In the genomic region with DNA sequence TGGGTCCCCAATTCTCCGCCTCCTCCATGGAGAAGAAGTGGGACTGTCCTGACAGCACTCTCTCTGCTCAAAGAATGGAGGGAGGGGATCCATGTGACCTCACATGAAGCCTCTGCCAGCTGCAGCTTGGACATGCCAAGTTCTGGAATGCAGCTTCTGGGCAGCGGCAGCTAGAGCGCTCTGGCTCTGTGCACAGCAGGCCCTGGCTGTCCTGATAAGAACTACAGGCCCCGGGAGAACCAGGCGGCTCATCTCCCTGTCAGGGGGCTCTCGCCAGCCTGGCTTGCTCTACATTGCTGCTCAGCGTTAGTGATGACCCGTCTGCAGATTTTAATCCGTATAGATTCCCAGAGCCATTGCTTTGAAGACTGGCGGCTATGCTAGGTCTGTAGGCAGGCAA, we compare ENCODE assay signal across 7 mouse cellular contexts. TPM values are rescaled to one million over a fixed set of nuclear protein-coding genes. Genes with fewer than 3 reads are reported as not detected.
DNase-seq lines count a peak whose midpoint lies in the region; ATAC-seq and TF ChIP-seq lines count a peak whose summit lies in the region.

No protein-coding gene starts in this region.

- peaks cover 18% of the 10 kb centered on the region; the same call in 1 of the 2 replicates for H3K27me3 ChIP-seq in forebrain, embryonic 12.5 days
- peaks cover 35% of the 10 kb centered on the region for H3K27me3 ChIP-seq in heart, embryonic 14.5 days (ENCODE audit: control insufficient read depth, insufficient read depth, low read length)
- peaks cover 85% of the 10 kb centered on the region for H3K27me3 ChIP-seq in midbrain, embryonic 12.5 days

- 14% methylated on average over 10 of the region's 10 CpGs for WGBS in forebrain, embryonic 12.5 days
- WGBS in heart, embryonic 14.5 days: 12% methylated on average over 10 of the region's 10 CpGs
- WGBS in midbrain, embryonic 12.5 days: 18% methylated on average over 10 of the region's 10 CpGs

- H3K27ac ChIP-seq in left cerebral cortex, adult 2 months: no peak overlapping the region
- peak overlapping the region; percentile 97 for H3K27ac ChIP-seq in forebrain, embryonic 12.5 days
- no peak overlapping the region for H3K27ac ChIP-seq in heart, embryonic 14.5 days (replicated peaks in 1 of 2; ENCODE audit: control insufficient read depth in 1 of 2, insufficient read depth in 1 of 2, low read depth in 2 of 2, low read length in 2 of 2)
- H3K27ac ChIP-seq in midbrain, embryonic 12.5 days (replicated peaks): peak overlapping the region; percentile 71

- H3K9ac ChIP-seq in forebrain, embryonic 12.5 days: peak overlapping the region; percentile 50
- no peak overlapping the region for H3K9ac ChIP-seq in heart, embryonic 14.5 days (ENCODE audit: low read length)
- no peak overlapping the region for H3K9ac ChIP-seq in midbrain, embryonic 12.5 days (replicated peaks)

- H3K4me2 ChIP-seq in forebrain, embryonic 12.5 days: peak overlapping the region; percentile 42
- H3K4me2 ChIP-seq in heart, embryonic 14.5 days (ENCODE audit: low read length): peak overlapping the region; percentile 36
- peak overlapping the region; percentile 40 for H3K4me2 ChIP-seq in midbrain, embryonic 12.5 days (replicated peaks)

- TF ChIP-seq CTCF in left cerebral cortex, adult 2 months (IDR thresholded peaks at IDR 0.05): peak; percentile 1

- H3K36me3 ChIP-seq in forebrain, embryonic 12.5 days (replicated peaks): no peaks in the 10 kb centered on the region
- no peaks in the 10 kb centered on the region for H3K36me3 ChIP-seq in heart, embryonic 14.5 days (ENCODE audit: control insufficient read depth, insufficient read depth, low read length)
- no peaks in the 10 kb centered on the region for H3K36me3 ChIP-seq in midbrain, embryonic 12.5 days

- intact Hi-C loops in left cerebral cortex, adult 2 months (cut with DNase I): no loop called here
- intact Hi-C loops in left cerebral cortex, postnatal 14 days (cut with DNase I): no loop called here

- H3K4me3 ChIP-seq in left cerebral cortex, adult 2 months: no peak overlapping the region
- H3K4me3 ChIP-seq in forebrain, embryonic 12.5 days (replicated peaks): peak overlapping the region; percentile 11; the same call in 1 of the 2 replicates
- no peak overlapping the region for H3K4me3 ChIP-seq in heart, embryonic 14.5 days (ENCODE audit: control insufficient read depth in 1 of 2, insufficient read depth in 1 of 2, low read depth in 1 of 2, low read length in 2 of 2)
- H3K4me3 ChIP-seq in midbrain, embryonic 12.5 days: peak overlapping the region; percentile 3; the same call in 1 of the 2 replicates

- peak; percentile 16 for ATAC-seq in forebrain, embryonic 12.5 days (ENCODE audit: low FRiP score)
- ATAC-seq in heart, embryonic 14.5 days (ENCODE audit: insufficient number of reproducible peaks, insufficient read depth, low FRiP score, low read depth): no peak
- peak; percentile 16; the same call in 1 of the 2 replicates for ATAC-seq in midbrain, embryonic 12.5 days (ENCODE audit: low FRiP score, low read depth)
- ATAC-seq in cerebellum, adult (ENCODE audit: insufficient number of reproducible peaks, low FRiP score, low TSS enrichment): no peak

- H3K9me3 ChIP-seq in forebrain, embryonic 12.5 days: peaks cover 11% of the 10 kb centered on the region; the same call in 1 of the 2 replicates
- H3K9me3 ChIP-seq in heart, embryonic 14.5 days (ENCODE audit: control insufficient read depth, low read length): 0 out of 2 replicates have a peak, but pooled peaks cover 4% of the 10 kb centered on the region
- H3K9me3 ChIP-seq in midbrain, embryonic 12.5 days: no peaks in the 10 kb centered on the region; the same call in 1 of the 2 replicates

- no peak for DNase-seq in left cerebral cortex, adult 2 months (ENCODE audit: extremely low spot score in 1 of 2, low spot score in 2 of 2)
- no peak for DNase-seq in left cerebral cortex, postnatal 14 days (ENCODE audit: low spot score in 2 of 2)
- no peak for DNase-seq in kidney, postnatal 36 days

- H3K4me1 ChIP-seq in forebrain, embryonic 12.5 days: peaks cover 34% of the 10 kb centered on the region
- peaks cover 0 to 4% of the 10 kb centered on the region in 2 experiments; a peak in 1 of 4 replicates for H3K4me1 ChIP-seq in heart, embryonic 14.5 days (ENCODE audit: control insufficient read depth in 2 of 2, insufficient read depth in 2 of 2, low read length in 2 of 2)
- H3K4me1 ChIP-seq in midbrain, embryonic 12.5 days: peaks cover 30% of the 10 kb centered on the region

RNA-seq across cellular contexts. Expression of a gene that starts 44.6 kb away (rescaled TPM):
- total RNA-seq in left cerebral cortex, adult 2 months (2021): under 1 TPM; 0.72 to 0.91 TPM
- total RNA-seq in left cerebral cortex, postnatal 14 days (2021): 1 to 10 TPM in 1 of 2 experiments, under 1 TPM in 1; 0.70 to 1.1 TPM
- polyA plus RNA-seq in forebrain, embryonic 12.5 days (2016; fragmentation: Nextera tagmentation; extraction: Ambion mirVana): 0.43 TPM in 1 of 2 replicates, not detected in the other
- 0.18 and 0.19 TPM in 2 replicates for polyA plus RNA-seq in heart, embryonic 14.5 days (2014; fragmentation: Nextera tagmentation; extraction: Ambion mirVana)
- 0.10 and 0.28 TPM in 2 replicates for polyA plus RNA-seq in midbrain, embryonic 12.5 days (2016; fragmentation: Nextera tagmentation; extraction: Ambion mirVana)

Comparison
In these comparisons a context has a peak if more than half of its experiments do, and no peak if none do; other contexts are left out.
1. H3K27ac ChIP-seq: peak in forebrain, embryonic 12.5 days (single experiment) and midbrain, embryonic 12.5 days (single experiment); none in left cerebral cortex, adult 2 months (single experiment) and heart, embryonic 14.5 days (0 of 2).
2. H3K4me3 ChIP-seq: peak in forebrain, embryonic 12.5 days (single experiment) and midbrain, embryonic 12.5 days (single experiment); none in left cerebral cortex, adult 2 months (single experiment) and heart, embryonic 14.5 days (0 of 2).
3. ATAC-seq: peak in forebrain, embryonic 12.5 days (single experiment) and midbrain, embryonic 12.5 days (single experiment); none in heart, embryonic 14.5 days (single experiment) and cerebellum, adult (single experiment).
4. Peak in every context shown above with its lines, with median percentiles within 50 percentile points of each other: H3K4me2 ChIP-seq.